In genomic region chr5:135169479-135169878, GRCm38 (mm10) we compare ENCODE assay signal across 8 mouse cellular contexts. TPM values are rescaled to one million over a fixed set of nuclear protein-coding genes. Genes with fewer than 3 reads are reported as not detected.
A peak's percentile ranks its signal among the peaks of the same experiment; 100 is the strongest.
DNase-seq lines count a peak whose midpoint lies in the region; ATAC-seq and TF ChIP-seq lines count a peak whose summit lies in the region.

No protein-coding gene starts in this region.

- no peak for DNase-seq in kidney, adult 2 months
- DNase-seq in kidney, adult 18-20 months: no peak
- no peak for DNase-seq in midbrain, embryonic 14.5 days
- DNase-seq in thymus, postnatal 0 days (ENCODE audit: low spot score): no peak
- no peak for DNase-seq in urinary bladder, postnatal 36 days (ENCODE audit: low spot score in 2 of 2)

- no peak for TF ChIP-seq CTCF in kidney, adult 2 months (conservative IDR thresholded peaks at IDR 0.05; ENCODE audit: insufficient read depth, insufficient read length, low read depth, low read length)
- no peak for TF ChIP-seq CTCF in bone marrow, adult 2 months (IDR thresholded peaks at IDR 0.05; ENCODE audit: control insufficient read depth, insufficient read depth, low read length)

- peak overlapping the region; percentile 76; the same call in 1 of the 2 replicates for H3K9ac ChIP-seq in hindbrain, embryonic 12.5 days
- H3K9ac ChIP-seq in midbrain, embryonic 14.5 days (replicated peaks; ENCODE audit: low read length): peak overlapping the region; percentile 86; the same call in 1 of the 2 replicates

- peak overlapping the region; percentile 67 for H3K4me3 ChIP-seq in kidney, adult 2 months (ENCODE audit: insufficient read depth, low read depth, low read length)
- peak overlapping the region; percentile 23 for H3K4me3 ChIP-seq in bone marrow, adult 2 months (replicated peaks; ENCODE audit: control insufficient read depth, low read depth, low read length)
- H3K4me3 ChIP-seq in hindbrain, embryonic 12.5 days: peak overlapping the region; percentile 67
- peak overlapping the region; percentile 65 for H3K4me3 ChIP-seq in midbrain, embryonic 14.5 days (replicated peaks; ENCODE audit: low read depth, low read length)

- peaks cover 2% of the 10 kb centered on the region; the same call in 1 of the 2 replicates for H3K4me1 ChIP-seq in kidney, adult 2 months (ENCODE audit: control insufficient read depth, insufficient read depth, low read length)
- peaks cover 1% of the 10 kb centered on the region; the same call in 1 of the 2 replicates for H3K4me1 ChIP-seq in bone marrow, adult 2 months (ENCODE audit: control insufficient read depth, insufficient read depth, low read length)
- H3K4me1 ChIP-seq in hindbrain, embryonic 12.5 days: peaks cover 14% of the 10 kb centered on the region
- no peaks in the 10 kb centered on the region; the same call in 1 of the 2 replicates for H3K4me1 ChIP-seq in midbrain, embryonic 14.5 days (ENCODE audit: control insufficient read depth, insufficient read depth, low read length)

- no peaks in the 10 kb centered on the region; the same call in 1 of the 2 replicates for H3K36me3 ChIP-seq in kidney, adult 2 months (ENCODE audit: control insufficient read depth, insufficient read depth, low read length)
- H3K36me3 ChIP-seq in hindbrain, embryonic 12.5 days: peaks cover 32% of the 10 kb centered on the region
- peaks cover 32% of the 10 kb centered on the region for H3K36me3 ChIP-seq in midbrain, embryonic 14.5 days (ENCODE audit: control insufficient read depth, insufficient read depth, low read length)

- H3K27me3 ChIP-seq in kidney, adult 2 months (replicated peaks; ENCODE audit: control insufficient read depth, insufficient read depth, low read length): no peaks in the 10 kb centered on the region
- H3K27me3 ChIP-seq in hindbrain, embryonic 12.5 days: no peaks in the 10 kb centered on the region
- H3K27me3 ChIP-seq in midbrain, embryonic 14.5 days (ENCODE audit: control insufficient read depth, insufficient read depth, low read length): no peaks in the 10 kb centered on the region

- no peaks in the 10 kb centered on the region for H3K9me3 ChIP-seq in hindbrain, embryonic 12.5 days (replicated peaks)
- no peaks in the 10 kb centered on the region for H3K9me3 ChIP-seq in midbrain, embryonic 14.5 days (ENCODE audit: control insufficient read depth, low read length)

- ATAC-seq in hindbrain, embryonic 12.5 days (ENCODE audit: low FRiP score): no peak
- no peak for ATAC-seq in midbrain, embryonic 14.5 days (ENCODE audit: low FRiP score, low TSS enrichment)
- no peak for ATAC-seq in megakaryocyte-erythroid progenitor cell, adult 5-6 weeks (replicated peaks; ENCODE audit: low FRiP score, low TSS enrichment, poor library complexity, severe bottlenecking)

- no peak overlapping the region; the same call in 1 of the 2 replicates for H3K27ac ChIP-seq in kidney, adult 2 months (ENCODE audit: insufficient read depth, low read depth, low read length)
- H3K27ac ChIP-seq in bone marrow, adult 2 months (ENCODE audit: control insufficient read depth, insufficient read depth, low read depth, low read length, poor library complexity): no peak overlapping the region
- peak overlapping the region; percentile 99; the same call in 1 of the 2 replicates for H3K27ac ChIP-seq in hindbrain, embryonic 12.5 days
- H3K27ac ChIP-seq in midbrain, embryonic 14.5 days (replicated peaks; ENCODE audit: low read depth, low read length): no peak overlapping the region

- WGBS in kidney, adult 2 months: 91% methylated on average over 5 of the region's 5 CpGs
- WGBS in bone marrow, adult 2 months: 82% methylated on average over 5 of the region's 5 CpGs
- WGBS in hindbrain, embryonic 12.5 days: 91% methylated on average over 5 of the region's 5 CpGs
- 88% methylated on average over 5 of the region's 5 CpGs for WGBS in midbrain, embryonic 14.5 days

- peak overlapping the region; percentile 95 for H3K4me2 ChIP-seq in hindbrain, embryonic 12.5 days (replicated peaks)
- peak overlapping the region; percentile 63 for H3K4me2 ChIP-seq in midbrain, embryonic 14.5 days (ENCODE audit: low read length)

- TF ChIP-seq POLR2A in kidney, adult 2 months (IDR thresholded peaks at IDR 0.05; ENCODE audit: low read depth, low read length): no peak
- no peak for TF ChIP-seq POLR2A in bone marrow, adult 2 months (IDR thresholded peaks at IDR 0.05; ENCODE audit: borderline replicate concordance, control insufficient read depth, low read depth, low read length)

RNA-seq across cellular contexts. Expression of gene Bcl7b, which starts 1.4 kb away (rescaled TPM):
- 36.7 and 47.9 TPM in 2 replicates for polyA plus RNA-seq in kidney, adult 2 months (2012; rRNA removed)
- 30.7 and 40.7 TPM in 2 replicates for polyA plus RNA-seq in bone marrow, adult 2 months (2011; ENCODE audit: insufficient read depth, insufficient read length, low replicate concordance, missing spikeins)
- 45.1 and 45.9 TPM in 2 replicates for polyA plus RNA-seq in hindbrain, embryonic 12.5 days (2016; fragmentation: Nextera tagmentation; extraction: Ambion mirVana)
- 38.8 and 43.0 TPM in 2 replicates for polyA plus RNA-seq in midbrain, embryonic 14.5 days (2014; fragmentation: Nextera tagmentation; extraction: Ambion mirVana)
- 88.1 and 99.0 TPM in 2 replicates for polyA plus RNA-seq in thymus, postnatal 0 days (2015; fragmentation: Nextera tagmentation; extraction: Ambion mirVana)
- 37.2 and 48.3 TPM in 2 replicates for total RNA-seq in megakaryocyte-erythroid progenitor cell, adult 5-6 weeks (2014; fragmentation: Nextera tagmentation)
- 25.1 and 33.3 TPM in 2 replicates for total RNA-seq in megakaryocyte-erythroid progenitor cell, adult 5-6 weeks (2017)

RNA-seq across cellular contexts. Expression of gene Baz1b, which starts 17.6 kb away (rescaled TPM):
- polyA plus RNA-seq in kidney, adult 2 months (2012; rRNA removed): 16.5 and 18.7 TPM in 2 replicates
- polyA plus RNA-seq in bone marrow, adult 2 months (2011; ENCODE audit: insufficient read depth, insufficient read length, low replicate concordance, missing spikeins): 69.6 and 92.7 TPM in 2 replicates
- 63.6 and 63.7 TPM in 2 replicates for polyA plus RNA-seq in hindbrain, embryonic 12.5 days (2016; fragmentation: Nextera tagmentation; extraction: Ambion mirVana)
- polyA plus RNA-seq in midbrain, embryonic 14.5 days (2014; fragmentation: Nextera tagmentation; extraction: Ambion mirVana): 30.1 and 43.9 TPM in 2 replicates
- 34.5 and 37.0 TPM in 2 replicates for polyA plus RNA-seq in thymus, postnatal 0 days (2015; fragmentation: Nextera tagmentation; extraction: Ambion mirVana)
- total RNA-seq in megakaryocyte-erythroid progenitor cell, adult 5-6 weeks (2014; fragmentation: Nextera tagmentation): 128 and 135 TPM in 2 replicates
- 154 and 160 TPM in 2 replicates for total RNA-seq in megakaryocyte-erythroid progenitor cell, adult 5-6 weeks (2017)

RNA-seq across cellular contexts. Expression of gene Tbl2, which starts 20.0 kb away (rescaled TPM):
- 10.1 and 10.2 TPM in 2 replicates for polyA plus RNA-seq in kidney, adult 2 months (2012; rRNA removed)
- polyA plus RNA-seq in bone marrow, adult 2 months (2011; ENCODE audit: insufficient read depth, insufficient read length, low replicate concordance, missing spikeins): 3.5 and 7.8 TPM in 2 replicates
- polyA plus RNA-seq in hindbrain, embryonic 12.5 days (2016; fragmentation: Nextera tagmentation; extraction: Ambion mirVana): 26.9 and 27.2 TPM in 2 replicates
- polyA plus RNA-seq in midbrain, embryonic 14.5 days (2014; fragmentation: Nextera tagmentation; extraction: Ambion mirVana): 10.7 and 15.3 TPM in 2 replicates
- polyA plus RNA-seq in thymus, postnatal 0 days (2015; fragmentation: Nextera tagmentation; extraction: Ambion mirVana): 13.1 and 13.7 TPM in 2 replicates
- total RNA-seq in megakaryocyte-erythroid progenitor cell, adult 5-6 weeks (2014; fragmentation: Nextera tagmentation): 11.6 and 13.3 TPM in 2 replicates
- total RNA-seq in megakaryocyte-erythroid progenitor cell, adult 5-6 weeks (2017): 19.8 and 20.4 TPM in 2 replicates
